Mouse (Mus musculus) midbrain, postnatal 0 days (tissue): ENCODE data around the gene Thbs3. TPM values are rescaled to one million over a fixed set of nuclear protein-coding genes. Genes with fewer than 3 reads are reported as not detected.

Experiments used
- ATAC-seq: fragments of 200-750 bp; cut with Nextera tagmentation; 2 replicates; pipeline ENCODE4 v1.8.0; 2017; ENCODE audit warnings: moderate number of reproducible peaks, mild to moderate bottlenecking, moderate TSS enrichment, moderate library complexity; ENCODE audit not compliant: low FRiP score
- DNase-seq: peaks from one replicate; pipeline ENCODE4 v3.0.0-alpha.2; 2015; ENCODE audit warnings: low spot score
- H3K27ac ChIP-seq: fragments of 300-500 bp; sonication (generic); 2 replicates; pipeline ENCODE4 v1.5.1; 2014; ENCODE audit warnings: low read depth, mild to moderate bottlenecking, low read length, mixed read lengths
- H3K27me3 ChIP-seq: fragments of 300-500 bp; sonication (generic); 2 replicates; pipeline ENCODE4 v1.6.1; 2014; ENCODE audit warnings: low read length, control low read depth, mixed read lengths; ENCODE audit not compliant: insufficient read depth
- H3K36me3 ChIP-seq: fragments of 300-500 bp; sonication (generic); 2 replicates; pipeline ENCODE4 v1.6.1; 2014; ENCODE audit warnings: low read length, control low read depth, mixed read lengths; ENCODE audit not compliant: insufficient read depth
- H3K4me1 ChIP-seq: fragments of 300-500 bp; sonication (generic); 2 replicates; pipeline ENCODE4 v1.6.1; 2014; ENCODE audit warnings: mild to moderate bottlenecking, control low read depth, antibody characterized with exemption, low read length, mixed read lengths; ENCODE audit not compliant: insufficient read depth
- H3K4me2 ChIP-seq: fragments of 300-500 bp; sonication (generic); 2 replicates; pipeline ENCODE4 v1.6.1; 2014; ENCODE audit warnings: low read depth, mild to moderate bottlenecking, low read length, mixed read lengths; ENCODE audit not compliant: poor library complexity, severe bottlenecking
- H3K4me3 ChIP-seq: fragments of 300-500 bp; sonication (generic); 2 replicates; pipeline ENCODE4 v1.5.1; 2014; ENCODE audit warnings: low read depth, mild to moderate bottlenecking, low read length, moderate library complexity
- H3K9ac ChIP-seq: fragments of 300-500 bp; sonication (generic); replicated peaks from 2 replicates; pipeline ENCODE4 v1.6.1; 2014; ENCODE audit warnings: mild to moderate bottlenecking, low read length, moderate library complexity, mixed read lengths; ENCODE audit not compliant: poor library complexity, severe bottlenecking
- H3K9me3 ChIP-seq: fragments of 300-500 bp; sonication (generic); 2 replicates; pipeline ENCODE4 v1.6.1; 2016; ENCODE audit warnings: low read length, control low read depth
- CTCF ChIP-seq: IDR thresholded peaks from 2 replicates; pipeline ENCODE4 v1.5.1; 2016; ENCODE audit warnings: antibody characterized with exemption, mild to moderate bottlenecking
- WGBS: fragments of 180-500 bp; shearing (Covaris S2); extraction: QIAGEN DNeasy Blood & Tissue Kit; methylation state at CpG from one replicate; pipeline ENCODE4 v1.1.7; 2014; 5-methylcytosine and 5-hydroxymethylcytosine counted together
- polyA plus RNA-seq: library from polyadenylated mRNA; unstranded; fragments of >200 nt; fragmentation: Nextera tagmentation; extraction: Ambion mirVana; gene quantifications from 2 replicates; pipeline ENCODE4 v1.2.1, GENCODE M21; 2015
- total RNA-seq: library from RNA; depleted of rRNA; stranded (reverse); fragments of >200 nt; gene quantifications from 2 replicates; pipeline ENCODE4 v1.2.3, GENCODE M21; 2014

The Thbs3 gene
- total and polyA plus RNA-seq, 2 experiments from 2014 or later = 38.5 to 39.0 TPM

- no peak for TF ChIP-seq CTCF
- DNase-seq (no peak), ATAC-seq (no peak)
- Histone ChIP-seq H3K36me3 (peaks cover 18% of the 10 kb centered on the region; the same call in 1 of the 2 replicates), H3K27me3 (no peaks in the 10 kb centered on the region), H3K4me1 (no peaks in the 10 kb centered on the region), H3K9me3 (no peaks in the 10 kb centered on the region), H3K4me2 (no peak overlapping the region), H3K27ac (no peak overlapping the region), H3K4me3 (no peak overlapping the region), H3K9ac (no peak overlapping the region)
- WGBS = 86% methylated on average over 8 of the region's 8 CpGs
These were observed 24.5 kb upstream of the Thbs3 start for GRCm38 (mm10) chr3:89190436-89190835.

GRCm38 (mm10) chr3:89193351-89193750 is 21.6 kb upstream of the Thbs3 start:
- Histone ChIP-seq H3K27me3 (no peaks in the 10 kb centered on the region), H3K9ac (no peak overlapping the region), H3K4me2 (no peak overlapping the region), H3K36me3 (peaks cover 7% of the 10 kb centered on the region; the same call in 1 of the 2 replicates), H3K9me3 (no peaks in the 10 kb centered on the region), H3K4me3 (no peak overlapping the region), H3K27ac (no peak overlapping the region), H3K4me1 (no peaks in the 10 kb centered on the region)
- TF ChIP-seq CTCF = peak; percentile 39
- no peak for DNase-seq
- ATAC-seq = no peak
- 78% methylated on average over 1 of the region's 1 CpGs for WGBS

GRCm38 (mm10) chr3:89193853-89194252 is 21.1 kb upstream of the Thbs3 start:
- ATAC-seq (no peak), DNase-seq (no peak)

GRCm38 (mm10) chr3:89195979-89196877 is 18.8 kb upstream of the Thbs3 start:
- 5% methylated on average over 32 of the region's 33 CpGs for WGBS
- no peaks in the 10 kb centered on the region for H3K36me3 ChIP-seq
- H3K4me2 ChIP-seq = peak overlapping the region; percentile 47
- H3K9me3 ChIP-seq = no peaks in the 10 kb centered on the region
- H3K27ac ChIP-seq = peak overlapping the region; percentile 55; the same call in 1 of the 2 replicates
- peak overlapping the region; percentile 48 for H3K9ac ChIP-seq
- peak; percentile 91 for DNase-seq
- peak overlapping the region; percentile 28 for H3K4me3 ChIP-seq
- no peaks in the 10 kb centered on the region for H3K27me3 ChIP-seq
- peak; percentile 92 for ATAC-seq
- no peaks in the 10 kb centered on the region for H3K4me1 ChIP-seq
- TF ChIP-seq CTCF = peak; percentile 65

More at GRCm38 (mm10) chr3:89193853-89194252, 21.1 kb upstream of the Thbs3 start:
- no peak overlapping the region for H3K9ac ChIP-seq
- no peaks in the 10 kb centered on the region for H3K4me1 ChIP-seq
- H3K4me2 ChIP-seq = no peak overlapping the region
- H3K4me3 ChIP-seq = no peak overlapping the region
- no peaks in the 10 kb centered on the region for H3K27me3 ChIP-seq
- TF ChIP-seq CTCF = peak; percentile 57
- H3K9me3 ChIP-seq = no peaks in the 10 kb centered on the region
- H3K36me3 ChIP-seq = 0 out of 2 replicates have a peak, but pooled peaks cover 2% of the 10 kb centered on the region
- no peak overlapping the region for H3K27ac ChIP-seq
- 91% methylated on average over 2 of the region's 2 CpGs for WGBS

- Histone ChIP-seq H3K36me3 (no peaks in the 10 kb centered on the region), H3K9me3 (no peaks in the 10 kb centered on the region), H3K27me3 (no peaks in the 10 kb centered on the region), H3K4me2 (no peak overlapping the region), H3K9ac (no peak overlapping the region), H3K27ac (no peak overlapping the region), H3K4me1 (peaks cover 4% of the 10 kb centered on the region; the same call in 1 of the 2 replicates), H3K4me3 (no peak overlapping the region)
- ATAC-seq = no peak
- DNase-seq = no peak
- WGBS = 72% methylated on average over 3 of the region's 3 CpGs
- TF ChIP-seq CTCF = no peak
These were observed 15.1 kb upstream of the Thbs3 start for GRCm38 (mm10) chr3:89199839-89200238.
